Mouse (Mus musculus): ENCODE measurements around the gene Adk. TPM values are rescaled to one million over a fixed set of nuclear protein-coding genes. Genes with fewer than 3 reads are reported as not detected.

Adk gene
- polyA plus RNA-seq, 1 experiment from 2014 or later: 135 TPM

- ATAC-seq (ENCODE audit: insufficient number of reproducible peaks, insufficient read depth, low FRiP score, low TSS enrichment): no peak
- no peaks in the 10 kb centered on the region for H3K27me3 ChIP-seq
- no peak overlapping the region for H3K9ac ChIP-seq
- no peaks in the 10 kb centered on the region for H3K36me3 ChIP-seq
- peak overlapping the region; percentile 30; the same call in 1 of the 2 replicates for H3K27ac ChIP-seq
- no peaks in the 10 kb centered on the region for H3K9me3 ChIP-seq
- H3K4me3 ChIP-seq: no peak overlapping the region
- WGBS: 64% methylated on average over 2 of the region's 2 CpGs
- peaks cover 10% of the 10 kb centered on the region for H3K4me1 ChIP-seq
- H3K4me2 ChIP-seq (replicated peaks): no peak overlapping the region
These were observed 316.2 kb downstream of the Adk start for GRCm38 (mm10) chr14:21368622-21369021.

- Histone ChIP-seq H3K27ac (no peak overlapping the region), H3K9ac (no peak overlapping the region), H3K27me3 (no peaks in the 10 kb centered on the region), H3K4me3 (no peak overlapping the region), H3K4me1 (peaks cover 10% of the 10 kb centered on the region), H3K9me3 (no peaks in the 10 kb centered on the region), H3K36me3 (no peaks in the 10 kb centered on the region), H3K4me2 (replicated peaks) (0 out of 2 replicates have a peak overlapping the region, but pooled peaks have one; percentile 11)
- ATAC-seq (ENCODE audit: insufficient number of reproducible peaks, insufficient read depth, low FRiP score, low TSS enrichment): peak; percentile 72; the same call in 1 of the 2 replicates
- whole genome bisulfite sequencing: 6% methylated on average over 5 of the region's 5 CpGs
These were observed 316.8 kb downstream of the Adk start for GRCm38 (mm10) chr14:21369127-21369526.

DNA sequence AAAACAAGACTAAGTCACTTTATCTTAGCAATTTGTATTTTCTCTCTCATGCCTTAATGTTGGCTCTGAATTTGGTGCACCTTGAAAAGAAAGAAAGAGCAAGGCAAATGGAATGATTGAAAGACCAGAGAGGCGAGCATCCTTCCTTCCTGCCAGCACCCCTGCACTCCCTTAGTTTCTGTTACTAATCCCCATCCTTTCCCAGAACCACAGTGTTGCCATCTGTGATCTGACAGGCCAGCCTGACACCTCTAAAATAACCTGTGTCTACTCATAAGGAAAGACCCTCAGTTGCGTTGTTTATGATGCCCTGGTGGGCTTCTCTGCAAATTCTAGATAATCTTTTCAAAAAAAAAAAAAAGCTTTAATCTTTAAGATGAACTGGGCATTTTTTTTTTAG is 319.6 kb downstream of the Adk start:
- no peak overlapping the region for H3K4me3 ChIP-seq
- H3K27ac ChIP-seq: no peak overlapping the region
- H3K9ac ChIP-seq: no peak overlapping the region
- no peaks in the 10 kb centered on the region for H3K27me3 ChIP-seq
- ATAC-seq (ENCODE audit: insufficient number of reproducible peaks, insufficient read depth, low FRiP score, low TSS enrichment): no peak
- no peaks in the 10 kb centered on the region for H3K9me3 ChIP-seq
- peaks cover 10% of the 10 kb centered on the region for H3K4me1 ChIP-seq
- no peak overlapping the region for H3K4me2 ChIP-seq (replicated peaks)
- 78% methylated on average over 2 of the region's 2 CpGs for WGBS
- no peaks in the 10 kb centered on the region for H3K36me3 ChIP-seq

DNA sequence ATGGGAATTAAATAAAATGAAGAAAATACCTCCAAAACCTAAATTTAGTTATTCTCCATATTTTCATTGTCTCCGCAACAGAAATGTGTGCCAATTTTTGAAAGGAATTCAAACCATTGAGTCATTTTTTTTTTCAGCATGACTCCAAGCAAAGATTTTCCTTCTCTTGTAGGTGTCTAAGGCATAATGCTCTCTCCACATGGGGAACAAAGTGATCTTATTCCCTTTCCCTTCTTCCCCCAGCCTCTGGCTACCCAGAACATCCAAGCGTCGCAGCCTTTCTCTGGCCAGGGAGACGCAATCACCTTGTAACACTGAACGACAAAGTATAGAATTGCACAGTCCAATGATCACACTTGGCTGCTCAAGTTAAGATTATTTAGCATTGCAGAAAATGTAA is 320.3 kb downstream of the Adk start:
- H3K9me3 ChIP-seq: no peaks in the 10 kb centered on the region
- no peak overlapping the region for H3K4me2 ChIP-seq (replicated peaks)
- 79% methylated on average over 5 of the region's 5 CpGs for WGBS
- H3K9ac ChIP-seq: no peak overlapping the region
- no peak for ATAC-seq (ENCODE audit: insufficient number of reproducible peaks, insufficient read depth, low FRiP score, low TSS enrichment)
- no peak overlapping the region for H3K27ac ChIP-seq
- no peak overlapping the region for H3K4me3 ChIP-seq
- peaks cover 10% of the 10 kb centered on the region for H3K4me1 ChIP-seq
- no peaks in the 10 kb centered on the region for H3K27me3 ChIP-seq
- no peaks in the 10 kb centered on the region for H3K36me3 ChIP-seq

- Histone ChIP-seq H3K36me3 (peaks cover 16% of the 10 kb centered on the region), H3K27ac (no peak overlapping the region), H3K9me3 (peaks cover 10% of the 10 kb centered on the region; the same call in 1 of the 2 replicates), H3K27me3 (no peaks in the 10 kb centered on the region), H3K9ac (no peak overlapping the region), H3K4me2 (replicated peaks) (no peak overlapping the region), H3K4me1 (no peaks in the 10 kb centered on the region), H3K4me3 (no peak overlapping the region)
- 89% methylated on average over 5 of the region's 5 CpGs for WGBS
- no peak for ATAC-seq (ENCODE audit: insufficient number of reproducible peaks, insufficient read depth, low FRiP score, low TSS enrichment)
These were observed 331.5 kb downstream of the Adk start for GRCm38 (mm10) chr14:21383701-21384428.

- no peaks in the 10 kb centered on the region for H3K27me3 ChIP-seq
- no peaks in the 10 kb centered on the region for H3K36me3 ChIP-seq
- WGBS: 90% methylated on average over 7 of the region's 7 CpGs
- H3K4me2 ChIP-seq (replicated peaks): no peak overlapping the region
- no peak overlapping the region for H3K4me3 ChIP-seq
- H3K9ac ChIP-seq: no peak overlapping the region
- no peak overlapping the region for H3K27ac ChIP-seq
- ATAC-seq (ENCODE audit: insufficient number of reproducible peaks, insufficient read depth, low FRiP score, low TSS enrichment): no peak
- H3K4me1 ChIP-seq: peaks cover 11% of the 10 kb centered on the region
- no peaks in the 10 kb centered on the region for H3K9me3 ChIP-seq
These were observed 347.1 kb downstream of the Adk start for GRCm38 (mm10) chr14:21399506-21399905.

GRCm38 (mm10) chr14:21402157-21402601 is 349.8 kb downstream of the Adk start:
- ATAC-seq (ENCODE audit: insufficient number of reproducible peaks, insufficient read depth, low FRiP score, low TSS enrichment): no peak
- Histone ChIP-seq H3K4me1 (peaks cover 11% of the 10 kb centered on the region), H3K4me3 (no peak overlapping the region), H3K27ac (peak overlapping the region; percentile 54; the same call in 1 of the 2 replicates), H3K27me3 (no peaks in the 10 kb centered on the region), H3K4me2 (replicated peaks) (no peak overlapping the region), H3K9me3 (no peaks in the 10 kb centered on the region), H3K36me3 (no peaks in the 10 kb centered on the region), H3K9ac (no peak overlapping the region)
- WGBS: 53% methylated on average over 8 of the region's 8 CpGs

DNA sequence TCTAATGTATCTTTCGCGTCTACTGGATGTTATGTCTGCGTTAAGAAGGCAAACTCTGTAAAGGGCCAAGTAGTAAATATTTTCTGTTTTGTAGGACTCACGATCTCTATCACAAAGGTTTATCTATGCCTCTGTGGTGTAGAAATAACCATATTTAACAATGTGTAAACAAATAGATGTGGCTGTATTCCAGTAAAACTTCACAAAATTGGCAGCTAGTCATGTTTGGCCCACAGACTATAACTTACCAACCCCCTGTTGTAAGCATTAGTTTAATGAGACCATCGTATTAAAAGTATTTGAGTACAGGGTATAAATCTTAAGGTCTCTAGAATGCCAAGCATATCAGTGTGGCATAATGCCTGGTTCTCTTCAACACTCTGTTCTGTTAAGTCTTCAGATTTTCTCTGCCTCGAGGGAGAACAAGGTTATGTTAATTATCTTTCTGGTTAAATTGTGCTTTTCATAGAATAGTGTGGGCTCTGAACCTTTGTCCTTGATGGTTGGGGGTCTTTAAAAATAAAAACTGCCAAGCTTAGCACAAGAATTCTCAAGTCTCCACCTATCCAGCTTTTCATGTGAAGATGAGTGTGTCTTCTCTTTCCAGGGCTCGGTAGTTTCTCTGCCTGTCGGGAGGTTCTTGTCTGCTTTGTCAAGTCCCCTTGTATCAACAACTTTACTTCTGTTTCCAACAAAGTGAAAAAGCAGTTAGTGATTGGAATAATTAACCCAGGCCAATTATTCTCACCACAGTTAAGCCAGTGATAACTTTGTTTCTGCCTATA is 350.4 kb downstream of the Adk start:
- H3K27me3 ChIP-seq: no peaks in the 10 kb centered on the region

GRCm38 (mm10) chr14:21406946-21407345 is 354.6 kb downstream of the Adk start:
- Histone ChIP-seq H3K4me2 (replicated peaks) (no peak overlapping the region), H3K27me3 (no peaks in the 10 kb centered on the region), H3K36me3 (no peaks in the 10 kb centered on the region), H3K9me3 (no peaks in the 10 kb centered on the region), H3K9ac (no peak overlapping the region), H3K27ac (no peak overlapping the region), H3K4me1 (peaks cover 5% of the 10 kb centered on the region), H3K4me3 (no peak overlapping the region)
- no peak for ATAC-seq (ENCODE audit: insufficient number of reproducible peaks, insufficient read depth, low FRiP score, low TSS enrichment)
- 62% methylated on average over 5 of the region's 5 CpGs for WGBS

More for the DNA sequence above, 350.4 kb downstream of the Adk start:
- Histone ChIP-seq H3K9me3 (no peaks in the 10 kb centered on the region), H3K4me2 (replicated peaks) (no peak overlapping the region), H3K27ac (peak overlapping the region; percentile 54; the same call in 1 of the 2 replicates), H3K4me1 (peaks cover 11% of the 10 kb centered on the region), H3K4me3 (no peak overlapping the region), H3K36me3 (no peaks in the 10 kb centered on the region), H3K9ac (no peak overlapping the region)
- 74% methylated on average over 8 of the region's 8 CpGs for WGBS
- no peak for ATAC-seq (ENCODE audit: insufficient number of reproducible peaks, insufficient read depth, low FRiP score, low TSS enrichment)

DNA sequence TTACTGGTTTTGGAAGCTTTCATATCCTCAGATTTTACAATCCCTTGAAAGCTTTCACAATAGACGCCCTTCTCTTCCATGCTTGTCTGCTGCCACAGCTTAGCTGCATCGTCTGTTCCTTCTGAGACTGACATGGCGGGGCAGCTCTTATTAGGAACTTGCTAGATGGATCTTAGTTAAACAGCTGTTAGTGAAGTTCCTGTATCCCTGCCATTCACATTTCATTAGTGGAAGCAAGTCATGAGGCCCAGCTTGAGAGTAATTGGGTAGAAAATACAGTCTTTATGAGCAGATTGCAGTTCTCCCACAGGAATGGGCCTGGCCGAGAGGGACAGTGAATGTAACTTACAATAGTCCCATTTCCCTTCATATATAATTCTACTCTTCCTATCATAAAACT is 356.5 kb downstream of the Adk start:
- Histone ChIP-seq H3K4me1 (no peaks in the 10 kb centered on the region), H3K27me3 (no peaks in the 10 kb centered on the region), H3K4me2 (replicated peaks) (no peak overlapping the region), H3K9me3 (no peaks in the 10 kb centered on the region), H3K4me3 (no peak overlapping the region), H3K27ac (no peak overlapping the region), H3K36me3 (no peaks in the 10 kb centered on the region), H3K9ac (no peak overlapping the region)
- no peak for ATAC-seq (ENCODE audit: insufficient number of reproducible peaks, insufficient read depth, low FRiP score, low TSS enrichment)
- WGBS: 78% methylated on average over 4 of the region's 4 CpGs

GRCm38 (mm10) chr14:21410769-21411477 is 358.5 kb downstream of the Adk start:
- Histone ChIP-seq H3K36me3 (no peaks in the 10 kb centered on the region), H3K27me3 (no peaks in the 10 kb centered on the region), H3K9me3 (no peaks in the 10 kb centered on the region), H3K4me1 (no peaks in the 10 kb centered on the region), H3K4me3 (no peak overlapping the region), H3K4me2 (replicated peaks) (no peak overlapping the region), H3K27ac (no peak overlapping the region), H3K9ac (no peak overlapping the region)
- no peak for ATAC-seq (ENCODE audit: insufficient number of reproducible peaks, insufficient read depth, low FRiP score, low TSS enrichment)
- WGBS: 79% methylated on average over 7 of the region's 7 CpGs
